Mouse (Mus musculus) neural tube, embryonic 15.5 days (tissue): Measurements from ENCODE around the gene Teddm2. TPM values are rescaled to one million over a fixed set of nuclear protein-coding genes. Genes with fewer than 3 reads are reported as not detected.
"Not testable (repeated sequence)": the region's sequence is repeated elsewhere in the genome, so short reads cannot be mapped to it uniquely, and the experiment has no call there.

Experiments
- ATAC-seq: fragments of 200-750 bp; cut with Nextera tagmentation; 2 replicates; pipeline ENCODE4 v1.8.0; 2017; ENCODE audit warnings: mild to moderate bottlenecking, moderate TSS enrichment, moderate library complexity; ENCODE audit not compliant: low FRiP score
- H3K27ac ChIP-seq: fragments of 300-500 bp; sonication (generic); replicated peaks from 2 replicates; pipeline ENCODE4 v1.5.1; 2015; ENCODE audit warnings: mild to moderate bottlenecking, inconsistent platforms
- H3K27me3 ChIP-seq: fragments of 300-500 bp; sonication (generic); replicated peaks from 2 replicates; pipeline ENCODE4 v1.6.1; 2015; ENCODE audit warnings: inconsistent platforms
- H3K36me3 ChIP-seq: fragments of 300-500 bp; sonication (generic); 2 replicates; pipeline ENCODE4 v1.6.1; 2015; ENCODE audit warnings: inconsistent platforms
- H3K4me1 ChIP-seq: fragments of 300-500 bp; sonication (generic); 2 replicates; pipeline ENCODE4 v1.6.1; 2015; ENCODE audit warnings: inconsistent platforms
- H3K4me2 ChIP-seq: fragments of 300-500 bp; sonication (generic); 2 replicates; pipeline ENCODE4 v1.6.1; 2015; ENCODE audit warnings: inconsistent platforms, mild to moderate bottlenecking, moderate library complexity
- H3K4me3 ChIP-seq: fragments of 300-500 bp; sonication (generic); replicated peaks from 2 replicates; pipeline ENCODE4 v1.5.1; 2015; ENCODE audit warnings: mild to moderate bottlenecking, inconsistent platforms
- H3K9ac ChIP-seq: fragments of 300-500 bp; sonication (generic); replicated peaks from 2 replicates; pipeline ENCODE4 v1.6.1; 2015; ENCODE audit warnings: mild to moderate bottlenecking, inconsistent platforms
- H3K9me3 ChIP-seq: fragments of 300-500 bp; sonication (generic); replicated peaks from 2 replicates; pipeline ENCODE4 v1.6.1; 2016; ENCODE audit warnings: inconsistent platforms
- WGBS: fragments of 180-500 bp; shearing (Covaris S2); methylation state at CpG from one replicate; pipeline ENCODE4 v1.1.7; 2015; ENCODE audit warnings: mixed read lengths; 5-methylcytosine and 5-hydroxymethylcytosine counted together
- polyA plus RNA-seq: library from polyadenylated mRNA; unstranded; fragments of >200 nt; fragmentation: Nextera tagmentation; extraction: Ambion mirVana; gene quantifications from 2 replicates; pipeline ENCODE4 v1.2.1, GENCODE M21; 2015

The Teddm2 gene
- polyA plus RNA-seq, 1 experiment from 2014 or later = 1.5 TPM

GRCm38 (mm10) chr1:153874045-153874444 lies 26.0 kb downstream of the Teddm2 start, which contains the start of gene Teddm1b:
Gene Teddm1b, plus strand, starts transcription at chr1:153874345.
- Histone ChIP-seq H3K36me3 (no peaks in the 10 kb centered on the region), H3K4me1 (no peaks in the 10 kb centered on the region), H3K4me3 (no peak within 1 kb of the TSS), H3K9me3 (no peaks in the 10 kb centered on the region), H3K27me3 (no peaks in the 10 kb centered on the region), H3K9ac (no peak within 1 kb of the TSS), H3K4me2 (no peak within 1 kb of the TSS), H3K27ac (no peak within 1 kb of the TSS)
- 96% methylated on average over 6 of the region's 6 CpGs for WGBS
- ATAC-seq = no peak

- Histone ChIP-seq H3K27me3 (no peaks in the 10 kb centered on the region), H3K4me2 (no peak overlapping the region), H3K4me1 (no peaks in the 10 kb centered on the region), H3K4me3 (no peak overlapping the region), H3K36me3 (no peaks in the 10 kb centered on the region), H3K9me3 (no peaks in the 10 kb centered on the region), H3K9ac (no peak overlapping the region), H3K27ac (no peak overlapping the region)
- ATAC-seq = no peak
- WGBS = 80% methylated on average over 8 of the region's 8 CpGs
These were observed 44.1 kb downstream of the Teddm2 start for GRCm38 (mm10) chr1:153855946-153856345.

DNA sequence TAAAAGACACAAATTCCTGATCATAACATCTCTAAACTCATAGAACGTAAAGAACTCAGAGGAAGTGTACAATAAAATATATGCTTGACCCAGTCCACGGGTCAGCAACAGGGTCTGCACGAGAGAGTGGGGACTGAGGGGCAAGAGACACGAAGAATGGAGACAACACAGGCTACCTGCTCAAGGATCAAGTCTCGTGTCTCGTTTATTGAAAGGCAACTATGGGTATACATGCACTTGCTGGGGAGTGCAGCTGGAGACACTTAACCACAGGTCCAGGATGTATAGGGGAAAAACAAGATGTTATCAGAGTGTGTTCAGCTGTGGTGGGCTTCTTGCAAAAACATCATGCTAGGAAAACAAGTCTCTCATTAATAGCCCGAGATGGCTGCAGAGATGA lies 47.3 kb downstream of the Teddm2 start:
- not testable (repeated sequence) for H3K9ac ChIP-seq, H3K27ac ChIP-seq, H3K4me2 ChIP-seq, H3K27me3 ChIP-seq, H3K4me1 ChIP-seq, H3K4me3 ChIP-seq, ATAC-seq, H3K9me3 ChIP-seq, H3K36me3 ChIP-seq
- WGBS = 87% methylated on average over 7 of the region's 7 CpGs

DNA sequence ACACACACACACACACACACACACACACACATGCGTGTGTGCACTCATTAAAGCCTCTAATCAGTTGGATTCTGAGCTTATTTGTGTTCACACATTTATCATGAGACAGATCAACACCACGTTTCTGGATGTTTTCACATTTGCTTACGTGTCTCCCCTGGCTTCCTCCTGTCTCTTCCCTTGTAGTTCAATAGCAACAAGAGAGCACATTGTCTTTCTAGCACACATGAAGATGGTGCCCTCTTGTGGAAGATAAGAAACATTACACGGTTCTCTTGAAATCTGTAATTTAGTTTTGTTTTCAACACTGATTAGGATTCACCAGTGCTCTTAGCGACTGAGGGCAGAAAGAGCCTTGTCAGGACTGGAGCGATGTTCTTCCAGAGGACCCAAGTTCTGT lies 53.2 kb downstream of the Teddm2 start:
- H3K9ac ChIP-seq = no peak overlapping the region
- peak; percentile 69; the same call in 1 of the 2 replicates for ATAC-seq
- 28% methylated on average over 6 of the region's 6 CpGs for WGBS

GRCm38 (mm10) chr1:153846420-153846819 lies 53.6 kb downstream of the Teddm2 start:
- Histone ChIP-seq H3K4me1 (no peaks in the 10 kb centered on the region; the same call in 1 of the 2 replicates), H3K9me3 (no peaks in the 10 kb centered on the region), H3K36me3 (no peaks in the 10 kb centered on the region), H3K4me3 (no peak overlapping the region), H3K9ac (no peak overlapping the region), H3K4me2 (no peak overlapping the region), H3K27ac (no peak overlapping the region), H3K27me3 (no peaks in the 10 kb centered on the region)
- 86% methylated on average over 7 of the region's 7 CpGs for WGBS
- ATAC-seq = no peak

More for the DNA sequence above, 53.2 kb downstream of the Teddm2 start:
- Histone ChIP-seq H3K4me1 (no peaks in the 10 kb centered on the region; the same call in 1 of the 2 replicates), H3K27me3 (no peaks in the 10 kb centered on the region), H3K4me2 (no peak overlapping the region), H3K9me3 (no peaks in the 10 kb centered on the region), H3K36me3 (no peaks in the 10 kb centered on the region), H3K4me3 (no peak overlapping the region), H3K27ac (no peak overlapping the region)

- no peak for ATAC-seq
These were observed 56.0 kb downstream of the Teddm2 start, which contains the start of gene Rgsl1 for GRCm38 (mm10) chr1:153844042-153844441. Gene Rgsl1, minus strand, starts transcription at chr1:153844142.

GRCm38 (mm10) chr1:153842121-153842740 lies 57.8 kb downstream of the Teddm2 start:
- no peak for ATAC-seq
- Histone ChIP-seq H3K4me1 (no peaks in the 10 kb centered on the region; the same call in 1 of the 2 replicates), H3K9me3 (no peaks in the 10 kb centered on the region), H3K36me3 (no peaks in the 10 kb centered on the region), H3K9ac (no peak overlapping the region), H3K27ac (no peak overlapping the region), H3K4me3 (no peak overlapping the region), H3K4me2 (no peak overlapping the region), H3K27me3 (no peaks in the 10 kb centered on the region)
- whole genome bisulfite sequencing = 79% methylated on average over 11 of the region's 11 CpGs

More at GRCm38 (mm10) chr1:153844042-153844441, 56.0 kb downstream of the Teddm2 start, which contains the start of gene Rgsl1:
- Histone ChIP-seq H3K27ac (no peak within 1 kb of the TSS), H3K4me1 (no peaks in the 10 kb centered on the region; the same call in 1 of the 2 replicates), H3K9me3 (no peaks in the 10 kb centered on the region), H3K27me3 (no peaks in the 10 kb centered on the region), H3K4me3 (no peak within 1 kb of the TSS), H3K9ac (no peak within 1 kb of the TSS), H3K36me3 (no peaks in the 10 kb centered on the region), H3K4me2 (no peak within 1 kb of the TSS)
- 97% methylated on average over 8 of the region's 8 CpGs for WGBS

- 87% methylated on average over 4 of the region's 4 CpGs for WGBS
- H3K27ac ChIP-seq = no peak overlapping the region
- no peaks in the 10 kb centered on the region for H3K27me3 ChIP-seq
- no peak overlapping the region for H3K4me3 ChIP-seq
- no peaks in the 10 kb centered on the region for H3K9me3 ChIP-seq
- ATAC-seq = no peak
- H3K4me2 ChIP-seq = no peak overlapping the region
- H3K9ac ChIP-seq = no peak overlapping the region
- H3K4me1 ChIP-seq = no peaks in the 10 kb centered on the region
- no peaks in the 10 kb centered on the region for H3K36me3 ChIP-seq
These were observed 64.0 kb downstream of the Teddm2 start for GRCm38 (mm10) chr1:153836036-153836435.

GRCm38 (mm10) chr1:153830746-153831145 lies 69.3 kb downstream of the Teddm2 start:
- ATAC-seq = no peak
- 82% methylated on average over 4 of the region's 4 CpGs for WGBS

GRCm38 (mm10) chr1:153820216-153820615 lies 79.8 kb downstream of the Teddm2 start:
- Histone ChIP-seq H3K27me3 (no peaks in the 10 kb centered on the region), H3K27ac (no peak overlapping the region), H3K4me2 (no peak overlapping the region), H3K4me3 (no peak overlapping the region), H3K9me3 (0 out of 2 replicates have a peak, but pooled peaks cover 2% of the 10 kb centered on the region), H3K9ac (no peak overlapping the region), H3K4me1 (no peaks in the 10 kb centered on the region), H3K36me3 (no peaks in the 10 kb centered on the region)
- no peak for ATAC-seq
- WGBS = 71% methylated on average over 3 of the region's 3 CpGs

More at GRCm38 (mm10) chr1:153830746-153831145, 69.3 kb downstream of the Teddm2 start:
- H3K4me1 ChIP-seq = no peaks in the 10 kb centered on the region
- H3K4me3 ChIP-seq = no peak overlapping the region
- H3K27me3 ChIP-seq = no peaks in the 10 kb centered on the region
- H3K36me3 ChIP-seq = no peaks in the 10 kb centered on the region
- H3K9me3 ChIP-seq = no peaks in the 10 kb centered on the region
- no peak overlapping the region for H3K27ac ChIP-seq
- H3K4me2 ChIP-seq = no peak overlapping the region
- no peak overlapping the region for H3K9ac ChIP-seq

GRCm38 (mm10) chr1:153814278-153814677 lies 85.8 kb downstream of the Teddm2 start:
- no peaks in the 10 kb centered on the region for H3K4me1 ChIP-seq
- no peak for ATAC-seq
- no peak overlapping the region for H3K4me2 ChIP-seq
- no peaks in the 10 kb centered on the region for H3K27me3 ChIP-seq
- H3K27ac ChIP-seq = no peak overlapping the region
- H3K9me3 ChIP-seq = 0 out of 2 replicates have a peak, but pooled peaks cover 2% of the 10 kb centered on the region
- no peaks in the 10 kb centered on the region for H3K36me3 ChIP-seq
- no peak overlapping the region for H3K9ac ChIP-seq
- WGBS = 74% methylated on average over 2 of the region's 2 CpGs
- no peak overlapping the region for H3K4me3 ChIP-seq

- no peak overlapping the region for H3K9ac ChIP-seq
- H3K9me3 ChIP-seq = no peaks in the 10 kb centered on the region
- H3K4me1 ChIP-seq = no peaks in the 10 kb centered on the region
- ATAC-seq = no peak
- H3K4me3 ChIP-seq = no peak overlapping the region
- H3K27ac ChIP-seq = no peak overlapping the region
- H3K27me3 ChIP-seq = no peaks in the 10 kb centered on the region
- no peak overlapping the region for H3K4me2 ChIP-seq
- WGBS = 57% methylated on average over 13 of the region's 13 CpGs
- H3K36me3 ChIP-seq = no peaks in the 10 kb centered on the region
These were observed 92.5 kb downstream of the Teddm2 start for GRCm38 (mm10) chr1:153807390-153807993.
